Mouse (Mus musculus): ENCODE data around the gene Wfikkn2.

Wfikkn2 gene

GRCm38 (mm10) chr11:94221257-94221656 lies 24.5 kb downstream of the Wfikkn2 start:
- no peak for DNase-seq (ENCODE audit: low spot score)

GRCm38 (mm10) chr11:94216247-94216646 lies 29.6 kb downstream of the Wfikkn2 start:
- no peak for DNase-seq (ENCODE audit: low spot score)

GRCm38 (mm10) chr11:94215581-94215980 lies 30.2 kb downstream of the Wfikkn2 start:
- DNase-seq (ENCODE audit: low spot score), result no peak

- no peak for DNase-seq (ENCODE audit: low spot score)
These were observed 31.8 kb downstream of the Wfikkn2 start for GRCm38 (mm10) chr11:94213735-94214594.

GRCm38 (mm10) chr11:94212997-94213396 lies 32.8 kb downstream of the Wfikkn2 start:
- no peak for DNase-seq (ENCODE audit: low spot score)

DNA sequence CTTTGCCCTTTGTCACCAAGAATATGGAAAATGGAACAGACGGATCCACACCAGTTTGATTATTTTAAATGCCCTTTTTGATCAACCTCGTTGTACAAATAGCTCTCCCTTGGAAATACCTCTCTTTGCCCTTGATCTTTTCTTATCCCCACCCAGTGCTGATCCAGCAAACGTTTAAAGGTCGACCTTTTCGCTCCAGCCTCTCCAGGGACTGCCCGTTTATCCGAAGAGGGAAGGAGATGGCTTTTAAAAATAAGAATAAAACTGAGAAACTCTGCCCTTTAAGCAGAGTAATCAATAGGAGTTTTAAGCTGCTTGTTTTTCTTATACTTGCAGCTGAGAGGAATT lies 33.3 kb downstream of the Wfikkn2 start:
- DNase-seq (ENCODE audit: low spot score), result no peak

GRCm38 (mm10) chr11:94211651-94212488 lies 33.9 kb downstream of the Wfikkn2 start:
- peak; percentile 80 for DNase-seq (ENCODE audit: low spot score)

DNA sequence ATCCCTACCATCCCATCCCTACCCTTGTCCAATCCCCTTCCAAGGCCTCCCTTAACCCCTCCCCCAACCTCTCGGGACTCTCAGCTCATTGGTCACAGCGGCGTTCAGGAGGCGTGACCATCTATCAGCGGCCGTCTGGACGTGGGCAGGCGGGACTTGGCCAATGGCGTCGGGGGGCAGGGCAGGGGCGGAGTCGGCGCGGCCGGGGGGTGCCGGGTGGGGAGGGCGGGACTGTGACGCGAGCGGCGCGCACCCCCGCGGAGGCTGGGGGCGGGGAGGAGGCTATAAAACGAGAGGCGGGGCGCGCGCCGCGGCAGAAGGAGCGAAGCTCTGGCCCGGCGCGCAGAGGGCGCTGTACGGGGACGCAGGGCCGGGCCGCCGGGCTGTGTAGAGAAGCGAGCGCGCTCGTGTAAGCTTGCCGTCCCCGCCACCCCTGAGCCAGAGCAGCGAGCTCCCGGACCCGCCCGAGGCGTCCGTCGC lies 34.6 kb downstream of the Wfikkn2 start, which contains the start of gene Tob1:
Tob1 (plus strand) TSS at position 331 of the 480 bp plus-strand sequence.
- peak; percentile 100 for DNase-seq (ENCODE audit: low spot score)

- peak; percentile 97 for DNase-seq (ENCODE audit: low spot score)
These were observed 35.4 kb downstream of the Wfikkn2 start for GRCm38 (mm10) chr11:94210191-94211086.

DNA sequence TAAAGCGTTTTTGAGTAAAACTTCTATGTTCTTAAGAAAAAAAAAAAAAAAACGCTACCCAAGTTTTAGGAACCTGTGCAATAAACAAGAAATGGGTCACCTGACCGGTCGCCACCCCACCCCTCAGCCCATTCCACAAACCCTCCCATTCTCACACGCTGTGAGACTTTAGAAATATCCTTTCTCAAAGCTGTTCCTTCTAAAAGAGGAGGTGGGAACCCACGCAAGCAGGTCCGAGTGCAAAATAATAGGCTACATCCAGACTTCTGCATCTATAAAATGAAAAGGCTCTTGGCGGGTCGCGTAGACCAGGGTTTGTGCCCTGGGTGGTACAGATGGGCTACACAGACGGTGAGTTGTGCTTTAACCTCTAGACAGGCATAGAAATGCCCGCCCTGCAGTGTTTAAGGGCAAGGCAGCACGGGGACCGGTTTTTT lies 36.1 kb downstream of the Wfikkn2 start:
- DNase-seq (ENCODE audit: low spot score), result no peak

DNA sequence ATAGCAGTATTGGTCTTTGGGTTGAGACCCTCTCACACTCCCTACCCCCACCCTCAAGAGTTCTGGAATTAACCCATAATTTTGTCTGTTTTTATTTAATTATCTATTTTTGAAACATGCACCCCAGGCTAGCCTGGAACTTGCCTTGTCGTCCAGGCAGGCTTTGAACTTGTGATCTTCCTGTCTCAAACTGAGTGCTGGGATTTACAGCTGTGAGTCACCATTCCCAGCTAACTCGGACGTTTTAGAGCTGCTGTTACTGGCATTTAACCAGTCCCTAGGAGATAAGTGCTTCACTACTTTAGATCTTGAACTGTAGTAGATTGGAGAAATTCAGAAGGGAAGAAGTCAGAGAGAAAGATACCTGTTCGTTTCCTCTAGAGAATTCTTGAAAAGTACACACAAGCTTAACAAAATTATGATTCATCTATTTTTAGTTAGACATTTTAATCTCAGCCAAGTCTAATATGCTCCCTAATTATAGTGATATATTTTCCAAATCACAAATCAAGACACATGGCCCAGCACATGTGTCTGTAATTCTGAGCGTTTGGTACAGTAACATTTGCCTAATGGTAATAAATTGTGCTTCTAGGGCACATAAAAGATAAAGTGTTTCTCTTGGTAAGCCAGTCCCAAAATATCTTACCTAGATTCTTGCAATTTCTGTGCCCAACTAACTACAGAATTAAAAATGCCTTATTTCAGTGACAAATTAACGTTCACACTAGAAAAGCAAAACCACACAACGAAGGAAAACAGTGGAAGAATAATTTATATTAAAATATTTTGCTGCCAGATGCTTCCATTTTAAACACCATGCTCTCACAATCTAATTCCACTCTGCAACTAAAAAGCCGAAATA lies 36.8 kb downstream of the Wfikkn2 start:
- no peak for DNase-seq (ENCODE audit: low spot score)

- peak; percentile 35 for DNase-seq (ENCODE audit: low spot score)
These were observed 39.2 kb downstream of the Wfikkn2 start for GRCm38 (mm10) chr11:94206398-94207114.

- no peak for DNase-seq (ENCODE audit: low spot score)
These were observed 42.7 kb downstream of the Wfikkn2 start for GRCm38 (mm10) chr11:94203066-94203465.

DNA sequence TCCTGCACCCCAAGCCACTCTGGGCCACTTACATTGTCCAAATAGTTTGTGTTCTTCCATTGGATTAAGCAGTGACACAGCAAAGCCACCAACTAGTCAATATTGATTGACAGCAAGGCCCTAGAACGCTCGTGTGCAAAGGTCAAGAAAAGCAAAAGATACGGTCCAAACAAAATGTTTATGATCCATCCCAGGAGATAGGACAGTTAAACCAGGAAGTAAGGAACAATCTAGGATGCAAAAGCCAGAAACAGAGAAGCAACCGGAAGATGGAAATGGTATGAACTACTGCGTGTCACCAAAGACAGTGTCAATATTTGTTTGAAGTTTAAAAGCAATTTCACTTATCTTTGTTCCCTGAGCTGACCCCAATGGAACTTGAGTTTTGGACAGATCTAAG lies 43.7 kb downstream of the Wfikkn2 start:
- DNase-seq (ENCODE audit: low spot score), result no peak

DNA sequence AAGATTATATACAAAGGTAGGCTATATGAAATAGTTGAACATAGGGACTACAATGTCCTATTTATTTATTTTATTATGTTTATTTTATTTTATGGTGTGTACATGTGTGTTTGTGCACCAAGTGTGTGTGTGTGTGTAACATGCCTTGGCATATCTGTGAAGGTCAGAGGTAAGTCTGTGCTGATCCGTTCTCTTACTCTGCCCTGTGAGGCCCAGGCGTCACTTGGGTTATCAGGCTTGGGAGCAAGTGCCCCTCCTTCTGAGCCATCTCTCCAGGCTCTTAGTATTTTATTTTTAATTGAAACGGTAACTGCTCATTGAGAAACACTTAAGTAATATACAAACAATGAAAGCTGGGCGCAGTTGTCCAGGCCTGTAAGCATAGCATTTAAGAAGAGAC lies 45.4 kb downstream of the Wfikkn2 start:
- DNase-seq (ENCODE audit: low spot score), result no peak

- DNase-seq (ENCODE audit: low spot score), result no peak
These were observed 46.0 kb downstream of the Wfikkn2 start for GRCm38 (mm10) chr11:94199771-94200170.

DNA sequence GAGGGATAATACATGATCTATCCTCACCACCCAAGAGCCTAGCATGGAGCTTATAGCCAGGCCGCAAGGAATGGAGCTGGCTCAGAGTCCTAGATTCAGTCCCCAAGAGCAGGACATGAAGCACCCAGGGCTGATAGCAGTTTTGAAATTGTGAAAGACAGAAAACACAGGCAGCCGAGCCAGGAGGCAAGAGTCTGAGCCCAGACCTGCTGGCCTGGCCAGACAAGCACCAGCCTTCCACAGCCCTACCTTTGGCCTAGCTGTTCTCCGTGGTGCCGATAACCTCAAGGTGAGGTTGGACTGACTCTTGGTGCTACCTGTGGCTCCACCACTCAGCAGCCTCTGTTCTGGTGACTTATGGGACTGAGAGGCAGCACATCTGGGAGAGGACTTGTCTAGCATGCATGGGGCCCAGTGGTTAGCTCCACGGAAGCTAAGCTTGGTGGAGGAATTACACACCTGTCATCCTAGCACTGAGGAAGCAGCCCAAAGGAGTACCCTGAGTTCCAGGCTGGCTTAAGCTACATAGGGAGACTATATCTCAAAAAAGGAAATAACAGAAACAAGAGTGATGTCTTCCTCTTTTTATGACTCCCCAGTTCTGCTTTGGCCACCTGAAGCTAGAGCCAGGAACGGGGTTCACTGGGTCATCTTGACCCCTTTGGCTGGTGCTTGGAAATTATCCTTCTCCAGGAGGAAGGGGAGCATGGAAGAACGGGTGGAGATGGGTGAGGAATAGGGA lies 47.2 kb downstream of the Wfikkn2 start:
- DNase-seq (ENCODE audit: low spot score), result no peak

DNA sequence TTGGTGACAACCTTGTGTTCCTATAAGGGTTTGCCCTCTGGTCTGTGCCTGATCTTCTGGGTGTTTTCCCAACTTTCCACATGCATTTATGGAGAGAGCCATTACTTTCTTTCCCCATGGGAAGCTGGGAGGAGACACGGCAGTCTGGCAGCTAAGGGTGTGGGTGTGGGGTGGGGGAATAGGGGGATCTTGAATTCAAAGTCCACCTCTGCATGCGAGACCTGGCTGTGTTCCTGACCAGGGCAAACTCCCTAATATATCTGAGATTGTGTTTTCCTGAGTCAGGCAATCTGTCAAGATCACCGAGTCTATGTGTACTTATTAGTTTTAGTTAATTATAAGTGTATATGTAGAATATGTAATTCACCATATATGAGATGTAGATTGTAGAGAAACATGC lies 49.5 kb downstream of the Wfikkn2 start:
- DNase-seq (ENCODE audit: low spot score), result no peak

DNA sequence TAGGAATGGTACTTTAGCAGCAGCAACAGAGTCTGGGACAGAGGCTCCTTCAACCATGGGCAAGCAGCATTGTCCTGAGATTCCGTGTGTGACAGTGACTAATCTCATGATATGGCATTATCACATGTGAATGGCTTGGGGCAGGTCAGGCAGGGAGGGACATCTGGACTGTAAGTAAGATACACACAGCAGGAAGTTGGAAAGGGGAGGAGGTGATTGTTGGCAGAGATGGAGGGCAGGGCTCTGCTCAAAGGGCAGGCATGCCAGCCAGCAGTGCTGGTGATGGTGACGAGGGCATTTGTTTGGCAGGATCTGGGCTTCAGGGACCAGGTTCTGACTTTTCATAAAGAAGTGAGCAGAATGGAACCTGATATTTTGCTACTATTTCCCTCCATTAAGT lies 52.7 kb downstream of the Wfikkn2 start:
- DNase-seq (ENCODE audit: low spot score), result no peak

Data from embryo, embryonic 10.5 days (tissue).